Mouse (Mus musculus) heart, adult 18-20 months (tissue): Measurements from ENCODE around the gene Zfp324. TPM values are rescaled to one million over a fixed set of nuclear protein-coding genes. Genes with fewer than 3 reads are reported as not detected.

ENCODE experiments used
- DNase-seq, 2 experiments: peaks; one replicate each; pipeline ENCODE4 v3.0.0; 2021 to 2022; ENCODE audit warnings: mixed read lengths in 1 of 2
- total RNA-seq, 2 experiments: library from RNA; stranded (reverse); gene quantifications; 2 replicates each; pipeline ENCODE4 v1.2.3; 2021

The Zfp324 gene
- total RNA-seq, 2 experiments from 2014 or later, result 2.3 to 2.4 TPM

DNA sequence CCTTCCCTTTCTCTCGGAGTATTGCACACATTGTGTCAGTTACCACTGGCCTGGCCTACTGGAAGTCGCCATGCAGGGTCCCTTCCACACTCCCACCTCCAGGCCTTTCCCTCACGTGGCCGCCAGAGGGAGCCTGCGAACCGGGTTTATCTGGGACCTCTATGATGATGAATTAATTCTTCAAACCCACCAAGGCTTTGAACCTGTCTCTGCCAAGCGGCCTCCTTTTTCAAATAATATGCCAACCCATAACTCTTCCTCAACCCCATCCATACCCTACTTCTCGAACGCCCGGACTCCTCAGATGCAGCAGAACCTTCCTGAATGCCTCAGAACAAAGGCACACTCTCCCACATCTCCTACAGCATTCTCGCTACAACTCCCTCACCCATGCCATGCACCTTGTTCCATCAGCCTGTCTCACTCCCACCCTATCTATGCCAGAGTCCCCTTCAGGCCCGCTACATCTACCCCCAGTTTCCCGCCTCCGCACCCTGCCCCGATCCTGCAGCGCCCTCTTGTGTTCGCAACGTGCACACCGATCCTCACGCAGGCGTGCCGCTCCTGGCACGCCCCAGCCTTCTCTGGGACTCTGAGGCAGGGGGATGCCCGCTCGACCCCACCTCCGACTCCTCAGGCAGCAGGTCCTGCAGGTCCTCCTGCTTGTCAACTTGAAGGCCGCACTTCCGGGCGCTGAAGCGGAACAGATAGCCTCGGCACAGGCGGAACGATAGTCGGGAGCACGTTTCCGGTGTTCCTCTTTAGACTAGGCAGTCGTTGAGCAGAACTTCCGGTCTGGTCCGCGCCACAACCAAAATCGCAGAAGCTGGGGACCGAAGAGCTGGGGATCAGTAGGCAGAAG, 43.7 kb downstream of the Zfp324 start:
- peak; percentile 94 to 96 for DNase-seq

- DNase-seq, result no peak
These were observed 44.6 kb downstream of the Zfp324 start, which contains the start of gene Zbtb45 for GRCm38 (mm10) chr7:13010005-13010908. Gene Zbtb45, minus strand, starts transcription at chr7:13010034.

GRCm38 (mm10) chr7:13013671-13014070, 48.0 kb downstream of the Zfp324 start:
- DNase-seq, result no peak

GRCm38 (mm10) chr7:13014275-13014839, 48.7 kb downstream of the Zfp324 start:
- DNase-seq, result no peak

DNA sequence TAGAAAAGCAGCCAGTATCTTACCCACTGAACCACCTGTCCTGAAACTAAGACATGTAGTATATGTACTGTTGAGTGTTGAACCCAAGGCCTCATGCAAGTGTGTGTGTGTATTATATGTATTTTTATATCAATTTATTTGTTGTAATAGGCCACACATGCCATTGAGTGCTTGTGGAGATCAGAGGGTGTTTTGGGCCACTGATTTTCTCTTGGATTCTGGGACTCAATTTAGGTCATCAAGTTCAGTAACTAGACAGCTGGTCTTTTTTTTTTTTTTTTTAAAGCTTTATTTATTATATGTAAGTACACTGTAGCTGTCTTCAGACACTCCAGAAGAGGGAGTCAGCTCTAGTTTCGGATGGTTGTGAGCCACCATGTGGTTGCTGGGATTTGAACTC, 49.6 kb downstream of the Zfp324 start:
- DNase-seq, result no peak

GRCm38 (mm10) chr7:13022773-13023535, 57.3 kb downstream of the Zfp324 start:
- DNase-seq, result peak; percentile 63 to 84

Other genes with a start within 250 kb of the Zfp324 start
- not detected for gene Vmn2r56, start 230.8 kb upstream of the Zfp324 start, total RNA-seq
- gene Zscan18, start 162.2 kb upstream of the Zfp324 start, total RNA-seq, result 1 to 10 TPM in 1 of 2 experiments, under 1 TPM in 1; 0.80 to 1.1 TPM
- gene Zfp329, start 147.0 kb upstream of the Zfp324 start, total RNA-seq, result 1 to 10 TPM; 4.3 to 6.1 TPM
- 10 to 100 TPM; 17.0 to 18.4 TPM for gene Zfp110, start 131.1 kb upstream of the Zfp324 start, total RNA-seq
- 1 to 10 TPM; 2.9 to 3.1 TPM for gene Zfp128, start 84.7 kb upstream of the Zfp324 start, total RNA-seq
- gene Zscan22, start 68.0 kb upstream of the Zfp324 start, total RNA-seq, result 1 to 10 TPM; 5.5 to 5.8 TPM
- 100 to 1,000 TPM; 575 to 632 TPM for gene Rps5, start 43.5 kb upstream of the Zfp324 start, total RNA-seq
- gene Rnf225, start 38.4 kb upstream of the Zfp324 start, total RNA-seq, result under 1 TPM; 0.17 to 0.39 TPM
- 1 to 10 TPM; 2.1 to 2.2 TPM for gene Zfp446, start 12.0 kb downstream of the Zfp324 start, total RNA-seq
- not detected for gene Slc27a5, start 32.4 kb downstream of the Zfp324 start, total RNA-seq
- gene Trim28, start 33.3 kb downstream of the Zfp324 start, total RNA-seq, result 10 to 100 TPM; 93.5 to 96.6 TPM
- 1 to 10 TPM; 7.3 to 7.4 TPM for gene Zbtb45, start 44.2 kb downstream of the Zfp324 start, total RNA-seq
- gene Chmp2a, start 69.0 kb downstream of the Zfp324 start, total RNA-seq, result 100 to 1,000 TPM; 132 to 164 TPM
- gene Ube2m, start 72.4 kb downstream of the Zfp324 start, total RNA-seq, result 100 to 1,000 TPM; 177 to 187 TPM
- gene Mzf1, start 88.9 kb downstream of the Zfp324 start, total RNA-seq, result under 1 TPM; 0.07 to 0.21 TPM
- not detected for gene Vmn1r85, start 129.3 kb downstream of the Zfp324 start, total RNA-seq
- gene Vmn1r86, start 154.1 kb downstream of the Zfp324 start, total RNA-seq, result not detected
- gene Vmn1r87, start 174.3 kb downstream of the Zfp324 start, total RNA-seq, result not detected
- under 1 TPM in 1 of 2 experiments, not detected in 1; 0.05 TPM for gene Vmn1r88, start 193.7 kb downstream of the Zfp324 start, total RNA-seq
- gene Vmn1r89, start 247.2 kb downstream of the Zfp324 start, total RNA-seq, result not detected